Mouse (Mus musculus) left cerebral cortex, postnatal 25 days (tissue): ENCODE data around the gene Myo1d. TPM values are rescaled to one million over a fixed set of nuclear protein-coding genes. Genes with fewer than 3 reads are reported as not detected.

Experiments
- DNase-seq, 2 experiments: peaks; one replicate each; pipeline ENCODE4 v3.0.0; 2022; ENCODE audit warnings: low spot score in 2 of 2, mixed read lengths in 1 of 2
- intact Hi-C: fragments of 180-260 bp; cut with DNase I; formaldehyde crosslinking; loops from one replicate; pipeline ENCODE4 v1.15.1; 2025
- total RNA-seq, 2 experiments: library from RNA; stranded (reverse); gene quantifications; 2 replicates each; pipeline ENCODE4 v1.2.3; 2021

Myo1d gene
- total RNA-seq, 2 experiments from 2014 or later = 4.7 to 6.5 TPM

GRCm38 (mm10) chr11:80518421-80519367 lies 261.1 kb downstream of the Myo1d start:
- intact Hi-C loops = loop anchor here (1.0 to 5.0 kb wide), 3 partner anchors 14 to 85 kb away; no protein-coding TSS in a partner anchor
- peak; percentile 69 to 91 for DNase-seq

- DNase-seq = no peak
- intact Hi-C loops = loop anchor here (5.0 kb wide), 1 partner anchor 34 kb away; no protein-coding TSS in a partner anchor
Measured at GRCm38 (mm10) chr11:80515895-80516294, 263.9 kb downstream of the Myo1d start.

DNA sequence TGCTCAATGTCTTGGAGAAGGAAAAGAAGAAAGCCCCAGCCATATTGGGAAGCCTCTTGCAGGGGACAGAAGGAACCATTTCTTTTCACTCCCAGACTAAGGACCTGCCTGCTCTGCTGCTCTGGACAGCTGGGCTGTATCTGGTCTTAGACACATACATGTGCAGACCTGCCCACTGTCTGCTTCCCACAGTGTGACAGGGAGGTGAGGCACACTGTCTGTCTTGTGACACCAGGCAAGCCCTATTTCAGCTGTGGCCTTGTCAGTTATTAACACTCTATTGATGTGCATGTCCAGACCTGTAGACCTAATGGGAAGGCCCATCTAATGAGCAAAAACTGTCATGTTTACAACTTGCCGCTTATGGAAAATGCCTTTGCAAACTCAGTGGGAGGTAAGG lies 264.5 kb downstream of the Myo1d start:
- DNase-seq = no peak
- intact Hi-C loops = loop anchor here (5.0 kb wide), 1 partner anchor 33 kb away; no protein-coding TSS in a partner anchor

GRCm38 (mm10) chr11:80513796-80514195 lies 266.0 kb downstream of the Myo1d start:
- intact Hi-C loops = no loop called here
- no peak for DNase-seq

DNA sequence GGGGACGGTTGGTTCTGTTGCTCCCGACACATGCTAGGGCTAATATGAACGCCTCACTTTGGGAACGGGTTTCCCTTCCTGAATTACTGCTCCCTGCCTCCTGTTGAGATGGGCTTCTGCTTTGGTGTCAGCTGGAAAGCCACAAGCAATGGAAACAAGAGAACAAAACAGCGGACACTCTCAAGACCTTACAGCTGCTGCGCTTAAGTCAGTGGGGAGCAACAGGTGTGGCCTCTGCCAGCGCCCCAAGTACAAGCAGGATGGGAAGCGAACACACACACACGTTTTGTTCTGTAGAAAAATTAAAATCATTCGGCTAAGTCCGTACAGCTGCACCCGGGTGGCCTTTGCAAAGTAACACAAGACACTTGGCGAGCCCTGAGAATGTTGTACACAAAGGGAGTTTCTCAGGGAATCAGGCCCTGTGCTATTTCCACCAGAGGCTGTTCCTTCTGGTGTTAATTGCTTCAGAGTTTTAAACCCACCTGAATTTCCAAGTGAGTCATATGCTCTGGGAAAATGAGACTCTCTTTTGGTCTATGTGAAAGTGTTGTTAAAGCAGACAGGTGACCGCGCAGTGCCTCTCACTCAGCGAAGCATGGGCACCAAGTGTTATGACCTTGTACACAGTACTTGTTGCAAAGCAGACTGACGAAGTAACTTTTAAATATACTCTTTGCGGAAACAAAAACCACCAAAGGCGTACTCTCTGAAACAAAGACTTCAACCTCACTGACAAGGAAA lies 267.3 kb downstream of the Myo1d start:
- DNase-seq = no peak
- intact Hi-C loops = no loop called here

DNA sequence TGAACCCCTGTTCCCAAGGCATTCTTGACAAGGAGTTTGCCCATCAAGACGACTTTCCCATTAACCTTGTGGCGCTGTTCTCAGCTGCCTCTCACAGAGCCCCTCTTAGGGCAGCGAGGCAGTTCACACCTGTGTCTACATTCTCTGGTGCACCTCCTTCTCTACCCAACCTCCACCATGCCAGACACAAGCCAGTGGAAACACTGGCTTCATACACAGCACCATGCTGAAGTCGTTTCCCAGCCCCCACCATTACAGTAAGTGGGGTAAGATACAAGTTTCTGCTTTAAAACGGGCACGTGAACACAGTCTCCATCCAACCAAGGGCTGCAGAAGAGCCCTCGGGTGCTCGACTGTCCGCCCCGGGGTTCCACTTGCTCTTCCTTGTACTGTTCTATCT lies 269.7 kb downstream of the Myo1d start:
- no peak for DNase-seq
- intact Hi-C loops = no loop called here

DNA sequence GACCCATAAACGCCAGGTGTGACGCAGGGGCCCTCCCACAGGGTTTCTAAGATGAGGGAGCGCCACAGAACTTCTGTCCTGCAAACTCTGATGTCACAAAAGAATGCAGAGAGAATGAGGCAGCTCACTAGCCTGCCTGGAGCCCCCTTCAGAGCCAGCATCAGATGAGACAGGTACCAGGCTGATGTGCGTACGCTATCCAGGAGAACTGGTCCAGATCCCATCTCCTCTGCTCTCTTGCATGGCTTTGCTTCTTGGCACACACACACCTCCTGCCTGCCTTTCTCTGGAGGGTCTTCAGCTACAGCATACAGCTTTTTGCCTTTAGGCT lies 270.7 kb downstream of the Myo1d start:
- intact Hi-C loops = loop anchor here (5.0 kb wide), 1 partner anchor 43 kb away; no protein-coding TSS in a partner anchor
- DNase-seq = no peak

DNA sequence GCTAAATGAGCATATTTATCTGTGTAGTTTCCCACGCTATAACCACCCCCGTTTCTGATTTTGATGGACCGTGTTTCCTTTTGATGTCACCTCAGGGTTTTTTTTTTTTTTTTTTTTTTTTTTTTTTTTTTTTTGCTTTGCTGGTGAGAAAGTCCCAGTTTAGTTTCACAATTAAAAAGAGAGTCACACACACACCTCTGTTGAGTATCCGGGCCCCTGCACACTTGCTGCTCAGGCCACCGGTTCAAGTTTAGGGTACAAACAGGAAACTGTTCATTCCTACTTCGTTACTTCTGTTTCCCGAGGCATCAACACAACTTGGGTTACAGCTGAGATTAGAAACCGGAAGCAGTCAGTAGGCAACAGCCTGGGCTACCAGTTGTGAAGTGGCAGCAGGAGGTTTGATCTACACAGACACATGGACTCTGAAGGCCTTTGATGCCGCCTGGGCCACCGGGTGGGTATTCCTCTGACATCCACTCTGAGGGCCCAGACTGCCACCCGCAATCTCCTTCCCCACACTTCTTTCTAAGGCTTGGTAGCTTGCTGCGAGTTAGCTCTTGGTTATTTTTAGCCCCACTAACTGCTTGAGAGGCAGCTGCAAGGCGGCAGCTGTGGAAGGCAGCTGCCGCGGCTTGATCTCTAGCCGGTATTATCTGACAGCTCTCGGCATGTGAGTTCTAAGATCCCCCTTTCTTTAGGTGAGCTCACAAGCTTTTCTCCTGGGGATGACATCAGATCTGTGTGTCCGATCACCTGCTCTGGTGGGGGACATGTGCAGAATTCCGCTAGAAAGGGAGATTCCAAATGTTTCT lies 271.3 kb downstream of the Myo1d start:
- DNase-seq = peak; percentile 49 to 66
- intact Hi-C loops = loop anchor here (5.0 kb wide), 1 partner anchor 44 kb away; no protein-coding TSS in a partner anchor

DNA sequence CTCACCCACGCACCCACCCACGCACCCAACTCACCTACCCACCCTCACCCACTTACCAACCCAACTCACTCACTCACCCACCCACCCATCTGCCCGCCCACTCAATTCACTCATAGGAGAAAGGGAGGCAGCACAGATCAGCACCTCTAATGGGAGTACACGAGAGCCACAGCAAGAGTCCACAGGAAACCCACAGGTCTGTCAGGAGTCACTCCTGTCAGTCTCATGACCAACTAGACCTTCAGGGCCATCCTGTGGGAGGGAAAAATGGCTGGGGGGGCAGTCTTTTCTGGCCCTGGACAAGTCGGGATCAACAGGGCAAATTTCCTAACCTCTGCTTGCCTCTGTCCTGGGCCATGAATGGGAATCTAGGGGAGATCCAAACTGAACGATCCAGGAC lies 272.0 kb downstream of the Myo1d start:
- intact Hi-C loops = loop anchor here (5.0 kb wide), 1 partner anchor 45 kb away; no protein-coding TSS in a partner anchor
- no peak for DNase-seq

GRCm38 (mm10) chr11:80506483-80506882 lies 273.3 kb downstream of the Myo1d start:
- no peak for DNase-seq
- intact Hi-C loops = loop anchor here (5.0 kb wide), 1 partner anchor 46 kb away; no protein-coding TSS in a partner anchor

- peak in 1 of 2 experiments; percentile 92 for DNase-seq
- intact Hi-C loops = loop anchor here (1.0 to 5.0 kb wide), 3 partner anchors 13 to 98 kb away; no protein-coding TSS in a partner anchor
Measured at GRCm38 (mm10) chr11:80505581-80505980, 274.2 kb downstream of the Myo1d start.

- intact Hi-C loops = loop anchor here (1.0 to 5.0 kb wide), 4 partner anchors 14 to 99 kb away; no protein-coding TSS in a partner anchor
- no peak for DNase-seq
Measured at GRCm38 (mm10) chr11:80504519-80505385, 275.1 kb downstream of the Myo1d start.

DNA sequence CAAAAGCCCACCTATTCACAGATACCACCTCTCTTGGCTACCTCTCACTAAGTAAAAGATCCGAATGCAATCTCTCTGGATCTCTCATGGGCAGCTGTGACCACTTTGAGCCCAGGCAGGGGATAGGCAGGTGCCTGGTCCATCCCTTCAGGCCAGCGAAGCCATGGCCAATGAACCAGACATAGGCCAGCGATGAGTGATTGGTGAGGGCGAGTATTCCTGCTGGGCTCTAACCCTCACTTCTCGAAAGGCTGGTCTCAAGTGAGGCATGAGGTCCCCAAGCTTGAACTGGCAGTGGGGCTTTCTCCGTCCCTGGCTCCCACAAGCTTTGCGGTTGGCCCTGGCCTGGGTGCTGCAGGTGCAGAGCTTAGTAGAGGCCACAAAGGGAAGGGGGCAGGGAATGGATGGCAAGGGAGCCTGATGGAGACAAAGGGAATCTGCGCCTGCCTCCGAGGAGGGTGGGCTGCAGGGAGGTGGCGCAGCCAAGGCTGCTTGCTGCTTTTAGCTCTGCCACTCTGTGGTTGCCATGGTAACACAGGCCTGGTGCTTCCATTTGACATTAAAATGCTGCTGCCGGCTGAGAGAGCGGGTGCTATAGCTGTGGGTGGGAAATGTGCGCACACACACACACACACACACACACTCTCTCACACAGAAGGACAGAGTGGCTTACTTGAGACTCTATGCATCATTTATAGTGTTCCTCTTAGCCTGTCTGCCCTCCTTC lies 275.9 kb downstream of the Myo1d start:
- peak; percentile 94 to 99 for DNase-seq
- intact Hi-C loops = loop anchor here (1.0 to 2.0 kb wide), 2 partner anchors 15 to 16 kb away; no protein-coding TSS in a partner anchor

DNA sequence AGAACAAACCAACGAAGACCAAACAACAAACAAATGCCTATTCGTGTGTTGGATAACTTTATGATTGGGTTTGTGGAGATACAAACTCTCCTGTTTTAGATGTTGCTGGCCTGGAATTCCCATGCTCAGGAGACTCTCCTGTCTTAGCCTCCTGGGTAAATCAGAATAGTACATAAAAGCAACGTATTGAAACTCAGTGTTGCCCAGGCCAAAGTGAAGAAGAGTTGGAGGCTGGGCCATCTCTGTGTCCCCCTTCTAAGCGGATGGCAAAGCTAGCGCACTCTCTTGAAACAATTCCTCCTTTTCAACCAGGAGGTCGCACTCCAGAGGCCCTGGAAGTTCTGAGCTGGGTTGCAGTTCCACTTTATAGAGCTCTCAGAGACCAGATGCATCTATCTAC lies 276.5 kb downstream of the Myo1d start:
- DNase-seq = no peak
- intact Hi-C loops = no loop called here

GRCm38 (mm10) chr11:80499550-80499952 lies 280.3 kb downstream of the Myo1d start:
- intact Hi-C loops = no loop called here
- no peak for DNase-seq

DNA sequence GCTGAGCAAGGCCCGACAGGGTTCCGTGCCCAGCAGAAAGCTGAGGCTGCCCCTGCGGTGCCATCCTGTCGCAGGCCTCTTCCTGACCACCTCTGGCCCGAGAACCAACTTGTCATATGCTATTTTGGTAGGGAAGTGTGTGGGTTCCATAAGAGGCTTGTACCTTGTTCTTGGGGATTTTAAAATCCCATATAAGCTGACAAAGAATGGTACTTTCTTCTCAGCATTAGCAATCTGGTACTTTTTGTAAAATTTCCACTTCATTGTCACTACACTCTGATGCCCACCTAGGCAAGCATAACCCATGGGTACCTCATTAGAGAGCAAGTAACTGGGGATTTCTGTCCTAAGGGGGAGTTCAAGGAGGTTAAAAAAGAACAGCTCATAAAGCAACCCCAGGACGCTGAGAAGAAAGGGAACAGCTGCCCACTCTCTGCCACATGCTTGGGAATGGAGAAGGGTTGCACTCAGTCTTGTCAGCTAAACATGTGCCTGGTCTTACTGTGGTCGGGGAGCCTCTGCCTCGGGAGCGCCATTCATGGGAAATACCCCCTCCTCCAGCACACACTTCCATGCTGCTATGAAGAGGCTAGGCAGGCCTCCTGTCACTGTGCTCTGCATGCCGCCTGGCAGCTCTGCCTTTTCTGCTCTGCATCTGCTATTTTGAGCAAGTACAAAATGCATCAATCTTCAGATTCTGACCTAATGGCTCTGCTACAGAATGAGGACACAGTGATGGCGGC lies 281.3 kb downstream of the Myo1d start:
- intact Hi-C loops = no loop called here
- no peak for DNase-seq
